In genomic region chr16:10737571-10737970, GRCm38 (mm10) we compare ENCODE assay signal across 13 mouse cellular contexts. TPM values are rescaled to one million over a fixed set of nuclear protein-coding genes. Genes with fewer than 3 reads are reported as not detected.
DNase-seq lines count a peak whose midpoint lies in the region; ATAC-seq and TF ChIP-seq lines count a peak whose summit lies in the region.
"Had no signal": no experiment of that assay in that cellular context is flagged by ENCODE, and none has a peak within 500 bp of the region (broad histone marks: within the 10 kb centered on the region; RNA-seq: fewer than 3 reads in every experiment).

No protein-coding gene starts in this region.

- no peaks in the 10 kb centered on the region for H3K27me3 ChIP-seq in heart, embryonic 11.5 days (ENCODE audit: control insufficient read depth, insufficient read depth, low read length)
- H3K27me3 ChIP-seq in kidney, embryonic 16.5 days (ENCODE audit: insufficient read depth, low read length) = no peaks in the 10 kb centered on the region
- no peaks in the 10 kb centered on the region for H3K27me3 ChIP-seq in hindbrain, embryonic 16.5 days (replicated peaks; ENCODE audit: control insufficient read depth, insufficient read depth, low read length)
- H3K27me3 ChIP-seq: forebrain, embryonic 12.5 days had no signal

- peaks cover 37% of the 10 kb centered on the region for H3K4me1 ChIP-seq in heart, embryonic 11.5 days (ENCODE audit: control insufficient read depth, insufficient read depth, low read length)
- peaks cover 15% of the 10 kb centered on the region for H3K4me1 ChIP-seq in kidney, embryonic 16.5 days (ENCODE audit: insufficient read depth, low read length)
- H3K4me1 ChIP-seq in hindbrain, embryonic 16.5 days (ENCODE audit: control insufficient read depth, insufficient read depth, low read depth, low read length) = no peaks in the 10 kb centered on the region

- H3K4me2 ChIP-seq in heart, embryonic 11.5 days = no peak overlapping the region
- H3K4me2 ChIP-seq in kidney, embryonic 16.5 days (replicated peaks; ENCODE audit: low read depth, low read length) = no peak overlapping the region
- H3K4me2 ChIP-seq in hindbrain, embryonic 16.5 days (ENCODE audit: low read length) = no peak overlapping the region
- H3K4me2 ChIP-seq: forebrain, embryonic 12.5 days had no signal

- no peaks in the 10 kb centered on the region for H3K36me3 ChIP-seq in heart, embryonic 11.5 days (ENCODE audit: control insufficient read depth, insufficient read depth, low read length)
- no peaks in the 10 kb centered on the region for H3K36me3 ChIP-seq in kidney, embryonic 16.5 days (ENCODE audit: insufficient read depth, low read length)
- no peaks in the 10 kb centered on the region for H3K36me3 ChIP-seq in hindbrain, embryonic 16.5 days (ENCODE audit: control insufficient read depth, insufficient read depth, low read length)
- H3K36me3 ChIP-seq: forebrain, embryonic 12.5 days had no signal

- H3K9ac ChIP-seq in heart, embryonic 11.5 days (ENCODE audit: low read depth, low read length) = no peak overlapping the region
- H3K9ac ChIP-seq in kidney, embryonic 16.5 days (replicated peaks; ENCODE audit: low read length) = 0 out of 2 replicates have a peak overlapping the region, but pooled peaks have one; percentile 36
- H3K9ac ChIP-seq in hindbrain, embryonic 16.5 days (ENCODE audit: low read depth, low read length) = no peak overlapping the region
- H3K9ac ChIP-seq: forebrain, embryonic 12.5 days had no signal

- no peaks in the 10 kb centered on the region for H3K9me3 ChIP-seq in heart, embryonic 11.5 days (replicated peaks; ENCODE audit: control insufficient read depth, low read length)
- H3K9me3 ChIP-seq in kidney, embryonic 16.5 days (ENCODE audit: low read length) = no peaks in the 10 kb centered on the region
- H3K9me3 ChIP-seq in hindbrain, embryonic 16.5 days (ENCODE audit: control insufficient read depth, low read length) = no peaks in the 10 kb centered on the region
- H3K9me3 ChIP-seq: forebrain, embryonic 12.5 days had no signal

- H3K27ac ChIP-seq in heart, embryonic 11.5 days (ENCODE audit: low read depth, low read length) = peak overlapping the region; percentile 63
- peak overlapping the region; percentile 88 for H3K27ac ChIP-seq in kidney, embryonic 16.5 days (ENCODE audit: low read length)
- H3K27ac ChIP-seq in layer of hippocampus, adult 2 months = no peak overlapping the region
- no peak overlapping the region for H3K27ac ChIP-seq in hindbrain, embryonic 16.5 days (ENCODE audit: low read depth, low read length)
- H3K27ac ChIP-seq: forebrain, embryonic 12.5 days had no signal

- no peak overlapping the region for H3K4me3 ChIP-seq in heart, embryonic 11.5 days (ENCODE audit: low read depth, low read length)
- H3K4me3 ChIP-seq in kidney, embryonic 16.5 days (ENCODE audit: low read length) = no peak overlapping the region
- no peak overlapping the region for H3K4me3 ChIP-seq in layer of hippocampus, adult 2 months
- H3K4me3 ChIP-seq in hindbrain, embryonic 16.5 days (ENCODE audit: low read length) = no peak overlapping the region
- H3K4me3 ChIP-seq: forebrain, embryonic 12.5 days had no signal

- 30% methylated on average over 2 of the region's 2 CpGs for WGBS in heart, embryonic 11.5 days (ENCODE audit: insufficient replicate concordance)
- 21% methylated on average over 2 of the region's 2 CpGs for WGBS in kidney, embryonic 16.5 days
- WGBS in hindbrain, embryonic 16.5 days = 56% methylated on average over 2 of the region's 2 CpGs

- no peak for TF ChIP-seq CTCF in layer of hippocampus, adult 2 months (conservative IDR thresholded peaks at IDR 0.05)

- no peak for ATAC-seq in heart, embryonic 11.5 days (replicated peaks; ENCODE audit: insufficient number of reproducible peaks, low FRiP score, low TSS enrichment)
- peak; percentile 50; the same call in 1 of the 2 replicates for ATAC-seq in kidney, embryonic 16.5 days (ENCODE audit: low FRiP score, low TSS enrichment)
- ATAC-seq in hindbrain, embryonic 16.5 days = no peak

- peak; percentile 98 for DNase-seq in heart, adult 11 months
- no peak for DNase-seq in heart, postnatal 25 days (ENCODE audit: low spot score)
- DNase-seq in lung, postnatal 14 days = peak; percentile 42
- no peak for DNase-seq in layer of hippocampus, adult 2 months (ENCODE audit: low spot score in 2 of 2)
- DNase-seq in frontal cortex, postnatal 14 days (ENCODE audit: low spot score in 2 of 2) = no peak
- DNase-seq: thymus, postnatal 14 days had no signal

- intact Hi-C loops in heart, postnatal 25 days (cut with DNase I) = no loop called here

RNA-seq across cellular contexts. Expression of gene Socs1, which starts 47.8 kb away (rescaled TPM):
- total RNA-seq in heart, postnatal 25 days (2021) = under 1 TPM; 0.45 to 0.62 TPM
- polyA plus RNA-seq in heart, embryonic 11.5 days (2014; fragmentation: Nextera tagmentation; extraction: Ambion mirVana) = 4.8 and 5.3 TPM in 2 replicates
- 5.8 and 7.3 TPM in 2 replicates for polyA plus RNA-seq in kidney, embryonic 16.5 days (2015; fragmentation: Nextera tagmentation; extraction: Ambion mirVana)
- total RNA-seq in layer of hippocampus, adult 2 months (2021) = under 1 TPM; 0.59 to 0.97 TPM
- 4.6 and 4.9 TPM in 2 replicates for polyA plus RNA-seq in hindbrain, embryonic 16.5 days (2015; fragmentation: Nextera tagmentation; extraction: Ambion mirVana)

RNA-seq across cellular contexts. Expression of gene Tnp2, which starts 50.9 kb away (rescaled TPM):
- not detected for total RNA-seq in heart, postnatal 25 days (2021)
- polyA plus RNA-seq in heart, embryonic 11.5 days (2014; fragmentation: Nextera tagmentation; extraction: Ambion mirVana) = not detected in 2 replicates
- polyA plus RNA-seq in kidney, embryonic 16.5 days (2015; fragmentation: Nextera tagmentation; extraction: Ambion mirVana) = not detected in 2 replicates
- total RNA-seq in layer of hippocampus, adult 2 months (2021) = not detected
- 0.30 TPM in 1 of 2 replicates, not detected in the other for polyA plus RNA-seq in hindbrain, embryonic 16.5 days (2015; fragmentation: Nextera tagmentation; extraction: Ambion mirVana)
- total RNA-seq: left cerebral cortex, postnatal 14 days had no signal
- polyA plus RNA-seq: brain, embryonic 14.5 days; forebrain, embryonic 12.5 days; neural tube, embryonic 14.5 days had no signal

RNA-seq across cellular contexts. Expression of gene Prm3, which starts 53.1 kb away (rescaled TPM):
- total RNA-seq in heart, postnatal 25 days (2021) = not detected
- polyA plus RNA-seq in heart, embryonic 11.5 days (2014; fragmentation: Nextera tagmentation; extraction: Ambion mirVana) = not detected in 2 replicates
- polyA plus RNA-seq in kidney, embryonic 16.5 days (2015; fragmentation: Nextera tagmentation; extraction: Ambion mirVana) = not detected in 2 replicates
- not detected for total RNA-seq in layer of hippocampus, adult 2 months (2021)
- not detected in 2 replicates for polyA plus RNA-seq in hindbrain, embryonic 16.5 days (2015; fragmentation: Nextera tagmentation; extraction: Ambion mirVana)
- total RNA-seq: left cerebral cortex, postnatal 14 days had no signal
- polyA plus RNA-seq: brain, embryonic 14.5 days; forebrain, embryonic 12.5 days; neural tube, embryonic 14.5 days had no signal

RNA-seq across cellular contexts. Expression of gene Prm2, which starts 58.4 kb away (rescaled TPM):
- not detected for total RNA-seq in heart, postnatal 25 days (2021)
- not detected in 2 replicates for polyA plus RNA-seq in heart, embryonic 11.5 days (2014; fragmentation: Nextera tagmentation; extraction: Ambion mirVana)
- not detected in 2 replicates for polyA plus RNA-seq in kidney, embryonic 16.5 days (2015; fragmentation: Nextera tagmentation; extraction: Ambion mirVana)
- not detected for total RNA-seq in layer of hippocampus, adult 2 months (2021)
- not detected in 2 replicates for polyA plus RNA-seq in hindbrain, embryonic 16.5 days (2015; fragmentation: Nextera tagmentation; extraction: Ambion mirVana)
- total RNA-seq: left cerebral cortex, postnatal 14 days had no signal
- polyA plus RNA-seq: brain, embryonic 14.5 days; forebrain, embryonic 12.5 days; neural tube, embryonic 14.5 days had no signal

Comparison
In these comparisons a context has a peak if more than half of its experiments do, and no peak if none do; other contexts are left out.
1. DNase-seq: peak in heart, adult 11 months (single experiment) and lung, postnatal 14 days (single experiment); none in heart, postnatal 25 days (single experiment), layer of hippocampus, adult 2 months (0 of 2) and frontal cortex, postnatal 14 days (0 of 2).
2. H3K27ac ChIP-seq: peak in heart, embryonic 11.5 days (single experiment) and kidney, embryonic 16.5 days (single experiment); none in layer of hippocampus, adult 2 months (single experiment) and hindbrain, embryonic 16.5 days (single experiment).